Comparison of ENCODE assay signal across 10 mouse cellular contexts in the genomic region with DNA sequence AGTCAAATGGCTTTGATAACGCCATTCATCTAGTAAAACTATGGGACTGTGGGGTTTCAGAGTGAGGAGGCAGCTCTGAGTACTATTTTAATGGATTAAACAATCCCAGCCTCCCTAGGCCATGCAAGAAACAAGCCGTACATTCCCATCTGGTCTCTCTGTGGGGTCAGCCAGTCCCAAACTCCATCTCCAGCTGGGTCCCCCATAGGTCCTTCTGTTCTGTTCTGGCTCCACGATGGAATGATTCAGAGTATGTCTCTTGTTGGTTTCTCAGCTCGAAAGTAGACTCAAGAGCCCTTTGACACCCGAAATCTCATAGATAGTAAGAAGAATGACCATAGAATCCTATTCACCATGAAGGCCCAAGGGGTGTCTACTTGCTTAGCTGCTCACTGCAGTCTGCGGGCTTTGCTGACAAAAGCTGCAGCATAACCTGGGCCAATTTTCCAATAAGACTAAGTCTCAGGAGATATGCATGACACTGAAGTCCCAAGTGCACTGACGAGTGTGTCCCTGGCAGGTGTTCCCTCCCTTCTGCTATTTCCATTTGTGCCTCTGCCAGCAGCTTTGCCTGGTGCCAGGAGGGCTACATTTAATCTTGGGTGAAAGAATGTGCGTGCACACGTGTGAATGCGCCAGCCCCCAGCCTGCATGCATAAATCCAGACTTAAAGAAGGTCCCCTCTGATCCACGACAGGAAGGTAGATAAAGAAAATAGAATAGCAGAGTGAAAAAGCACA.
DNase-seq lines count a peak whose midpoint lies in the region; ATAC-seq and TF ChIP-seq lines count a peak whose summit lies in the region.
"Had no signal": no experiment of that assay in that cellular context is flagged by ENCODE, and none has a peak within 500 bp of the region (broad histone marks: within the 10 kb centered on the region; RNA-seq: fewer than 3 reads in every experiment).

No protein-coding gene starts in this region.

- TF ChIP-seq CTCF in hindbrain, postnatal 0 days (IDR thresholded peaks at IDR 0.05; ENCODE audit: low read depth): no peak
- TF ChIP-seq CTCF in lung, adult 2 months (IDR thresholded peaks at IDR 0.05; ENCODE audit: insufficient read depth, low read length): no peak

- H3K4me1 ChIP-seq in hindbrain, postnatal 0 days (ENCODE audit: insufficient read depth, low read length): peaks cover 15% of the 10 kb centered on the region; the same call in 1 of the 2 replicates
- peaks cover 27% of the 10 kb centered on the region for H3K4me1 ChIP-seq in hindbrain, embryonic 10.5 days (replicated peaks)
- H3K4me1 ChIP-seq in heart, embryonic 16.5 days (ENCODE audit: control insufficient read depth, insufficient read depth, low read length): peaks cover 19% of the 10 kb centered on the region
- no peaks in the 10 kb centered on the region; the same call in 1 of the 2 replicates for H3K4me1 ChIP-seq in lung, adult 2 months (ENCODE audit: control insufficient read depth, insufficient read depth, low read length)
- H3K4me1 ChIP-seq: intestine, embryonic 15.5 days had no signal

- ATAC-seq in hindbrain, postnatal 0 days: no peak
- ATAC-seq in heart, embryonic 16.5 days (replicated peaks; ENCODE audit: extremely low read depth, insufficient read depth, low FRiP score): peak; percentile 69
- ATAC-seq: intestine, embryonic 15.5 days had no signal

- no peaks in the 10 kb centered on the region for H3K27me3 ChIP-seq in hindbrain, postnatal 0 days (ENCODE audit: insufficient read depth, low read length)
- no peaks in the 10 kb centered on the region for H3K27me3 ChIP-seq in hindbrain, embryonic 10.5 days (ENCODE audit: insufficient read depth, poor library complexity, severe bottlenecking)
- no peaks in the 10 kb centered on the region for H3K27me3 ChIP-seq in heart, embryonic 16.5 days (ENCODE audit: control insufficient read depth, insufficient read depth, low read length)
- H3K27me3 ChIP-seq: intestine, embryonic 15.5 days; liver, embryonic 15.5 days had no signal

- H3K4me2 ChIP-seq in hindbrain, postnatal 0 days (ENCODE audit: low read depth, low read length): no peak overlapping the region
- peak overlapping the region; percentile 19; the same call in 1 of the 2 replicates for H3K4me2 ChIP-seq in heart, embryonic 16.5 days (ENCODE audit: low read depth, low read length)
- H3K4me2 ChIP-seq: intestine, embryonic 15.5 days; liver, embryonic 15.5 days had no signal

- no peaks in the 10 kb centered on the region for H3K36me3 ChIP-seq in hindbrain, postnatal 0 days (ENCODE audit: insufficient read depth, low read length)
- H3K36me3 ChIP-seq in hindbrain, embryonic 10.5 days: no peaks in the 10 kb centered on the region
- H3K36me3 ChIP-seq in heart, embryonic 16.5 days (ENCODE audit: control insufficient read depth, insufficient read depth): no peaks in the 10 kb centered on the region
- H3K36me3 ChIP-seq: intestine, embryonic 15.5 days; liver, embryonic 15.5 days had no signal

- H3K27ac ChIP-seq in hindbrain, postnatal 0 days: no peak overlapping the region
- no peak overlapping the region for H3K27ac ChIP-seq in hindbrain, embryonic 10.5 days
- peak overlapping the region; percentile 70 for H3K27ac ChIP-seq in heart, embryonic 16.5 days (ENCODE audit: low read length)
- H3K27ac ChIP-seq: intestine, embryonic 15.5 days; liver, embryonic 15.5 days had no signal

- no peak overlapping the region for H3K4me3 ChIP-seq in hindbrain, postnatal 0 days (ENCODE audit: low read length)
- no peak overlapping the region for H3K4me3 ChIP-seq in hindbrain, embryonic 10.5 days
- H3K4me3 ChIP-seq in heart, embryonic 16.5 days (ENCODE audit: low read length): no peak overlapping the region
- H3K4me3 ChIP-seq in lung, adult 2 months (replicated peaks; ENCODE audit: extremely low read depth, low read depth, low read length): no peak overlapping the region
- H3K4me3 ChIP-seq: intestine, embryonic 15.5 days; liver, embryonic 15.5 days had no signal

- peak; percentile 23 for DNase-seq in adrenal gland, postnatal 14 days
- no peak for DNase-seq in adrenal gland, postnatal 36 days
- peak; percentile 15 for DNase-seq in hindbrain, postnatal 0 days (ENCODE audit: low spot score)
- DNase-seq in hindbrain, embryonic 10.5 days (ENCODE audit: low spot score): no peak
- DNase-seq in cerebellum, adult 11-12 months: peak; percentile 92
- DNase-seq in lung, adult 2 months: no peak
- DNase-seq in retina, embryonic 14.5 days (ENCODE audit: low spot score): no peak

- TF ChIP-seq POLR2A in lung, adult 2 months (IDR thresholded peaks at IDR 0.05; ENCODE audit: borderline replicate concordance, extremely low read depth, low read depth, low read length): no peak

- no peaks in the 10 kb centered on the region for H3K9me3 ChIP-seq in hindbrain, postnatal 0 days (ENCODE audit: low read length)
- H3K9me3 ChIP-seq in hindbrain, embryonic 10.5 days: no peaks in the 10 kb centered on the region
- H3K9me3 ChIP-seq in heart, embryonic 16.5 days (replicated peaks; ENCODE audit: control insufficient read depth, low read length): no peaks in the 10 kb centered on the region
- H3K9me3 ChIP-seq: intestine, embryonic 15.5 days; liver, embryonic 15.5 days had no signal

- no peak overlapping the region for H3K9ac ChIP-seq in hindbrain, postnatal 0 days (replicated peaks; ENCODE audit: low read length)
- H3K9ac ChIP-seq in heart, embryonic 16.5 days (ENCODE audit: low read length): no peak overlapping the region
- H3K9ac ChIP-seq: intestine, embryonic 15.5 days; liver, embryonic 15.5 days had no signal

- 49% methylated on average over 11 of the region's 11 CpGs for WGBS in hindbrain, postnatal 0 days
- 86% methylated on average over 11 of the region's 11 CpGs for WGBS in hindbrain, embryonic 10.5 days
- WGBS in heart, embryonic 16.5 days: 47% methylated on average over 11 of the region's 11 CpGs
- 74% methylated on average over 11 of the region's 11 CpGs for WGBS in lung, adult 2 months

Comparison
In these comparisons a context has a peak if more than half of its experiments do, and no peak if none do; other contexts are left out.
1. DNase-seq: peak in adrenal gland, postnatal 14 days (single experiment), hindbrain, postnatal 0 days (single experiment) and cerebellum, adult 11-12 months (single experiment); none in adrenal gland, postnatal 36 days (0 of 2), hindbrain, embryonic 10.5 days (single experiment), lung, adult 2 months (single experiment) and retina, embryonic 14.5 days (single experiment).